Mouse (Mus musculus) lung, embryonic 14.5 days (tissue): ENCODE results near the gene Myo7a. TPM values are rescaled to one million over a fixed set of nuclear protein-coding genes. Genes with fewer than 3 reads are reported as not detected.
A peak's percentile ranks its signal among the peaks of the same experiment; 100 is the strongest.

Source experiments
- ATAC-seq: fragments of 200-750 bp; cut with Nextera tagmentation; 2 replicates; pipeline ENCODE4 v1.8.0; 2017; ENCODE audit warnings: mild to moderate bottlenecking, moderate TSS enrichment, moderate library complexity; ENCODE audit not compliant: insufficient read depth
- DNase-seq: peaks from one replicate; pipeline ENCODE4 v3.0.0-alpha.2; 2015
- H3K27ac ChIP-seq: fragments of 300-500 bp; sonication (generic); 2 replicates; pipeline ENCODE4 v1.5.1; 2014; ENCODE audit warnings: low read depth, mild to moderate bottlenecking, moderate library complexity
- H3K27me3 ChIP-seq: fragments of 300-500 bp; sonication (generic); 2 replicates; pipeline ENCODE4 v1.6.1; 2014; ENCODE audit warnings: low read length, control low read depth; ENCODE audit not compliant: insufficient read depth
- H3K36me3 ChIP-seq: fragments of 300-500 bp; sonication (generic); 2 replicates; pipeline ENCODE4 v1.6.1; 2014; ENCODE audit warnings: control low read depth; ENCODE audit not compliant: insufficient read depth
- H3K4me1 ChIP-seq: fragments of 300-500 bp; sonication (generic); 2 replicates; pipeline ENCODE4 v1.6.1; 2014; ENCODE audit warnings: antibody characterized with exemption, control low read depth; ENCODE audit not compliant: insufficient read depth
- H3K4me2 ChIP-seq: fragments of 300-500 bp; sonication (generic); 2 replicates; pipeline ENCODE4 v1.6.1; 2014; ENCODE audit warnings: mild to moderate bottlenecking
- H3K4me3 ChIP-seq: fragments of 300-500 bp; sonication (generic); 2 replicates; pipeline ENCODE4 v1.5.1; 2014; ENCODE audit warnings: low read depth, low read length
- H3K9ac ChIP-seq: fragments of 300-500 bp; sonication (generic); 2 replicates; pipeline ENCODE4 v1.6.1; 2014
- H3K9me3 ChIP-seq: fragments of 300-500 bp; sonication (generic); 2 replicates; pipeline ENCODE4 v1.6.1; 2016; ENCODE audit warnings: low read depth, low read length, control low read depth
- CTCF ChIP-seq: IDR thresholded peaks from 2 replicates; pipeline ENCODE4 v1.5.1; 2016; ENCODE audit warnings: antibody characterized with exemption, low read depth
- WGBS: fragments of 180-500 bp; shearing (Covaris S2); extraction: QIAGEN DNeasy Blood & Tissue Kit; methylation state at CpG from one replicate; pipeline ENCODE4 v1.1.7; 2014; 5-methylcytosine and 5-hydroxymethylcytosine counted together
- polyA plus RNA-seq: library from polyadenylated mRNA; unstranded; fragments of >200 nt; fragmentation: Nextera tagmentation; extraction: Ambion mirVana; gene quantifications from 2 replicates; pipeline ENCODE4 v1.2.1, GENCODE M21; 2014

Myo7a gene
- polyA plus RNA-seq, 1 experiment from 2014 or later = 15.0 TPM

DNA sequence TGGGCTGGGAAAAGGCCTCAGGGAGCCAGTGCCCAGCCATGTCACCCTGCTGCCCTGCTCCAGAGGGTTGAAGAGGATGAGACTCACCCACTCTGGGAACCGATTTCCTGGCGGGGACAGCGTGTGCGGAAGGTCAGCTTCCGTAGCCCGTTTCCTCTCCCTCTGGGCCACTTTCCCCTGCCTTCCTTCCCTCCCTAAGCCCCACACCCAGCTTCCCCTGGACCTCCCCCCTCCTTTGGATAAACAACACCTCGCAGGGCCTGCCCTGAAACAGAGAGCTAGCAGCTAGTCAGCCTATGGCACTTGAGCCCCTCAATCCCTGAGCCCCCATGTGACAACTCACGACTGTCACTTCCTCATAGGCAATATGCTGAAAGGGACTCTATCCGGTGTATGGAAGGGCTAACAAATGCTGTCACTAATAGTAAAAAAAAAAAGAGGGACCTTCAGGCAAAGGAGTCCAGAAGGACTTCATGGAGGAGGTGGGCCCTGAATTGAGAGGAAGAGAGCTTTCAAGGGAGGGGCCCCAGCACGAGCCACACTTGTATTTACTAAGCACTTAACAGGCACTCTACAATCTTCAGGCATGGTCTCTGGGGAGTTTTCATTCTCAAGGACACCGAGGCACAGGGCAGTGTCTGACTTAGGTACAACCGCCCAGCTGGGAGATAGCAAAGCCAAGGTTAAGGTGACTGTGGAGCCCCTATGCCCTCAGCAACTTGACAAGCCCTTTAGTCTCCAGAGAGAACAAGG lies 34.6 kb downstream of the Myo7a start:
- H3K4me3 ChIP-seq = 0 out of 2 replicates have a peak overlapping the region, but pooled peaks have one; percentile 0
- 14% methylated on average over 12 of the region's 12 CpGs for WGBS

GRCm38 (mm10) chr7:98082376-98082775 lies 36.9 kb downstream of the Myo7a start:
- H3K27me3 ChIP-seq = no peaks in the 10 kb centered on the region
- peak; percentile 51 for DNase-seq
- no peaks in the 10 kb centered on the region for H3K9me3 ChIP-seq
- no peak overlapping the region for H3K4me2 ChIP-seq
- ATAC-seq = no peak
- no peak overlapping the region for H3K9ac ChIP-seq
- no peak overlapping the region for H3K4me3 ChIP-seq
- peaks cover 14% of the 10 kb centered on the region; the same call in 1 of the 2 replicates for H3K4me1 ChIP-seq
- 23% methylated on average over 5 of the region's 5 CpGs for WGBS
- no peaks in the 10 kb centered on the region for H3K36me3 ChIP-seq
- no peak overlapping the region for H3K27ac ChIP-seq
- TF ChIP-seq CTCF = no peak

More for the DNA sequence above, 34.6 kb downstream of the Myo7a start:
- ATAC-seq (peak; percentile 52; the same call in 1 of the 2 replicates), DNase-seq (peak; percentile 58)
- H3K9me3 ChIP-seq = no peaks in the 10 kb centered on the region
- no peaks in the 10 kb centered on the region for H3K36me3 ChIP-seq
- H3K4me1 ChIP-seq = peaks cover 14% of the 10 kb centered on the region; the same call in 1 of the 2 replicates
- H3K9ac ChIP-seq = peak overlapping the region; percentile 28; the same call in 1 of the 2 replicates
- H3K27me3 ChIP-seq = no peaks in the 10 kb centered on the region
- peak overlapping the region; percentile 29 for H3K4me2 ChIP-seq
- H3K27ac ChIP-seq = peak overlapping the region; percentile 56
- TF ChIP-seq CTCF = no peak

DNA sequence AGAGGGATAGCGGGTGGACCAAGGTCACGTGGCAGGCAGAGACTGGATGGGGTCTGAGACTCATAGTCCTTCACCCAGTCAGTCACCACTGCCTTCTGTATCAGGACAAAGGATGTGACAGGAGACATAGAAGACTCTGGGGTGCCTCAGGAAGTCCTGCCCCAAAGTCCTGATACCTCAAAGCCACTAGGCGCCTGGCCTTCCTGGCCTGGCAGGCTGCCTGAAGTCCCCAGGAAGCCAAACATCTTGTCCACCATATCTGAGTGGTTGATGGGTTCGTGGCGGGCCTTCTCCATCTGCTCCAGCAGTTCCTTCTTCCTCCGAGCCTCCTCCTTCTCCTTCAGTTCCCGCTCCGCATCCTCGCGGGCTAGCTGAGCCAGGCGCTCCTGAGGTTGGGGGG lies 41.9 kb downstream of the Myo7a start:
- no peak overlapping the region for H3K4me2 ChIP-seq
- H3K9me3 ChIP-seq = no peaks in the 10 kb centered on the region
- WGBS = 75% methylated on average over 11 of the region's 11 CpGs
- H3K9ac ChIP-seq = no peak overlapping the region
- H3K27ac ChIP-seq = no peak overlapping the region
- no peak overlapping the region for H3K4me3 ChIP-seq
- H3K27me3 ChIP-seq = no peaks in the 10 kb centered on the region
- no peaks in the 10 kb centered on the region for H3K36me3 ChIP-seq
- TF ChIP-seq CTCF = no peak
- DNase-seq = no peak
- ATAC-seq = no peak
- 0 out of 2 replicates have a peak, but pooled peaks cover 1% of the 10 kb centered on the region for H3K4me1 ChIP-seq

DNA sequence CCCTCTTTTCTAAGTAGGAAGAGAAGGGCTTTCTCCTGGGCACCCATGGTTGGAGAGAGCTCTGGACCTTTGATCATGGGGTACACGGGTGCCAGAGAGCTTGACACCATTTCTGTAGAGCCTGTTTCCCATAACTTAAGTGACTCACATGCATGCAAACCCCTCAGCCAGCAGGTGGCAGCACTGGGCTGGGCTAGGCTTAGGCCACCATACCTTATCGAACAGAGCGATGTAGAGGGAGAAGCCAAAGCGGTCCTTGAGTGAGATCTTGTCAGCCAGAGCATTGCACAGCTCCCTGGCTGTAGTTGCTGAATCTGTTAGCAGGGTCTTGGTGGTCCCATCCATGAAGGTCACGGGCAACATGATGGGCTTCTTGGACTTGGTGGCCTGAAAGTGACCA lies 47.7 kb downstream of the Myo7a start:
- peak; percentile 99 for TF ChIP-seq CTCF
- no peak overlapping the region for H3K4me3 ChIP-seq
- no peaks in the 10 kb centered on the region for H3K9me3 ChIP-seq
- H3K36me3 ChIP-seq = no peaks in the 10 kb centered on the region
- H3K27me3 ChIP-seq = no peaks in the 10 kb centered on the region
- H3K27ac ChIP-seq = no peak overlapping the region
- 24% methylated on average over 5 of the region's 5 CpGs for WGBS
- no peaks in the 10 kb centered on the region for H3K4me1 ChIP-seq
- DNase-seq (peak; percentile 94), ATAC-seq (peak; percentile 53; the same call in 1 of the 2 replicates)
- H3K9ac ChIP-seq = no peak overlapping the region
- no peak overlapping the region for H3K4me2 ChIP-seq

DNA sequence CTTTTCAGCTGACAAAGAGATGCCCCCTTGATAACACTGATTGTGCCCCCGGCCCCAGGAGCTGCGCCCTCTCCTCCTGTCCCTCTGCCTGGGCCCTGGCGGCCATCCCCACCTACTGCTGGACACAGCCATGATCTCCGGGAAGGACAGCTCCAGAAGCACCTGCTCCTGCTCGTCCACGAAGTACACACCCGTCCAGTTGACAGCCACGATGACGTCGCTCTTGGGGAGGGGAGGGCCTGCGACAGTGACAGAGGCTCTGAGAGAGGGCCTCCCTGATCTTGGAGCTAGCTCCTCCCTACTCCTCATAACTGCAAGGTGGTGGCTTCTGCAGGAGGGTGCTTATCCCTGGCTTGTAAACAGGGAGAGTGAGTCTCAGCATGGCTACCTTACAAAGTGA lies 53.1 kb downstream of the Myo7a start:
- no peaks in the 10 kb centered on the region for H3K27me3 ChIP-seq
- WGBS = 71% methylated on average over 11 of the region's 11 CpGs
- H3K4me3 ChIP-seq = no peak overlapping the region
- H3K4me1 ChIP-seq = no peaks in the 10 kb centered on the region
- H3K4me2 ChIP-seq = no peak overlapping the region
- TF ChIP-seq CTCF = no peak
- H3K36me3 ChIP-seq = no peaks in the 10 kb centered on the region
- no peak overlapping the region for H3K9ac ChIP-seq
- H3K27ac ChIP-seq = no peak overlapping the region
- DNase-seq = no peak
- H3K9me3 ChIP-seq = no peaks in the 10 kb centered on the region
- ATAC-seq = no peak

- Histone ChIP-seq H3K9ac (no peak overlapping the region), H3K4me2 (no peak overlapping the region), H3K27me3 (no peaks in the 10 kb centered on the region), H3K4me3 (no peak overlapping the region), H3K4me1 (no peaks in the 10 kb centered on the region), H3K27ac (no peak overlapping the region), H3K9me3 (no peaks in the 10 kb centered on the region), H3K36me3 (0 out of 2 replicates have a peak, but pooled peaks cover 6% of the 10 kb centered on the region)
- DNase-seq (no peak), ATAC-seq (no peak)
- 89% methylated on average over 8 of the region's 8 CpGs for WGBS
- TF ChIP-seq CTCF = no peak
Observed at GRCm38 (mm10) chr7:98054942-98055341, 64.4 kb downstream of the Myo7a start.

DNA sequence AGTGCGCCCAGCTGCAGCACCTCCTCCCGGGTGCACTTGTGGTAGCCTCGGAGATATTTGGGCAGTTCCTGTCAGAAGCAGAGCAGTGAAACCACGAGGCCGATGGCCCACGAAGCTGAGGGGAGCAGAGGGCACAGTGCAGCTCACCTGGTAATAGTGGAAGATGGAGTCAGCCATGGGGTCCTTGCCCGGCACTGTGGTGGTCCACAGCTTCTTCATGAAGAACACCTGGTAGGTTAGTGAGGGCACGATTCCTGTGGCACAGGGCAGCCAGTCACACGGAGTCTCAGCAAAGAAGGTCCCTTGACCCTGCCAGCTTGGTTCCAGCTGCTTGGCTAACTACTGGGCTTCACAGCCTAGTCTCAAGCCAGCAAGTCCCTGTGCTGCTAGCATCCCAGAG lies 64.9 kb downstream of the Myo7a start:
- no peak overlapping the region for H3K4me2 ChIP-seq
- 82% methylated on average over 9 of the region's 9 CpGs for WGBS
- DNase-seq (no peak), ATAC-seq (no peak)
- H3K27me3 ChIP-seq = no peaks in the 10 kb centered on the region
- no peak overlapping the region for H3K4me3 ChIP-seq
- no peaks in the 10 kb centered on the region for H3K9me3 ChIP-seq
- H3K36me3 ChIP-seq = 0 out of 2 replicates have a peak, but pooled peaks cover 6% of the 10 kb centered on the region
- H3K27ac ChIP-seq = no peak overlapping the region
- no peak overlapping the region for H3K9ac ChIP-seq
- no peaks in the 10 kb centered on the region for H3K4me1 ChIP-seq
- no peak for TF ChIP-seq CTCF
